Mouse (Mus musculus) heart, adult 2 months (tissue): ENCODE measurements around the gene Hoxa4. TPM values are rescaled to one million over a fixed set of nuclear protein-coding genes. Genes with fewer than 3 reads are reported as not detected.
A peak's percentile ranks its signal among the peaks of the same experiment; 100 is the strongest.

Experiments used
- DNase-seq, 2 experiments: peaks; one replicate each; pipeline ENCODE4 v3.0.0; 2021
- H3K27ac ChIP-seq: fragments of 200-600 bp; 2 replicates; pipeline ENCODE4 v1.8.1; 2022
- H3K27me3 ChIP-seq: fragments of 200-500 bp; 2 replicates; pipeline ENCODE4 v1.6.1; 2012; ENCODE audit warnings: mild to moderate bottlenecking, low read length, inconsistent platforms, mixed read lengths; ENCODE audit not compliant: control insufficient read depth, insufficient read depth
- H3K36me3 ChIP-seq: fragments of 200-500 bp; 2 replicates; pipeline ENCODE4 v1.6.1; 2012; ENCODE audit warnings: low read length, inconsistent platforms; ENCODE audit not compliant: control insufficient read depth, insufficient read depth
- H3K4me1 ChIP-seq: fragments of 200-500 bp; 2 replicates; pipeline ENCODE4 v1.6.1; 2011; ENCODE audit warnings: low read length; ENCODE audit not compliant: control insufficient read depth, insufficient read depth
- H3K4me3 ChIP-seq: fragments of 200-600 bp; 2 replicates; pipeline ENCODE4 v1.8.1; 2022
- H3K79me2 ChIP-seq: fragments of 200-500 bp; replicated peaks from 2 replicates; pipeline ENCODE4 v1.6.1; 2012; ENCODE audit warnings: mild to moderate bottlenecking, inconsistent platforms, low read length, moderate library complexity, mixed read lengths; ENCODE audit not compliant: control insufficient read depth, insufficient read depth
- H3K9ac ChIP-seq: fragments of 200-500 bp; 2 replicates; pipeline ENCODE4 v1.6.1; 2012; ENCODE audit warnings: low read depth, mild to moderate bottlenecking, control low read depth, inconsistent platforms, low read length, mixed read lengths
- CTCF ChIP-seq: fragments of 200-600 bp; IDR thresholded peaks from 2 replicates; pipeline ENCODE4 v1.8.1; 2022; ENCODE audit warnings: antibody characterized with exemption, mild to moderate bottlenecking, moderate library complexity
- EP300 ChIP-seq: fragments of 200-500 bp; IDR thresholded peaks from 2 replicates; pipeline ENCODE4 v1.6.1; 2011; ENCODE audit warnings: low read depth, low read length, control low read depth; ENCODE audit not compliant: insufficient read depth
- POLR2A ChIP-seq: fragments of 200-500 bp; IDR thresholded peaks from 2 replicates; pipeline ENCODE4 v1.6.1; 2011; ENCODE audit warnings: mild to moderate bottlenecking, low read depth, low read length, control low read depth; ENCODE audit not compliant: insufficient read depth
- WGBS: fragments of 180-500 bp; shearing (Covaris S2); methylation state at CpG from one replicate; pipeline ENCODE4 v1.1.7; 2018; 5-methylcytosine and 5-hydroxymethylcytosine counted together
- intact Hi-C: fragments of 180-260 bp; cut with DNase I; formaldehyde crosslinking; loops from one replicate; pipeline ENCODE4 v1.15.1; 2025
- long read RNA-seq: library from polyadenylated mRNA; stranded (forward); transcript quantifications from one replicate; pipeline ENCODE4 v2.0.0, GENCODE M21; 2021
- polyA plus RNA-seq: library from polyadenylated mRNA; depleted of rRNA; stranded (reverse); fragments of >200 nt; gene quantifications from 2 replicates; pipeline ENCODE4 v1.2.3, GENCODE M21; 2012; rRNA removed
- total RNA-seq, 2 experiments: library from RNA; stranded (reverse); gene quantifications; 2 replicates each; pipeline ENCODE4 v1.2.3; 2021

The Hoxa4 gene
- under 1 TPM; 0.14 to 0.34 TPM for total RNA-seq
- polyA plus RNA-seq: 0.76 and 0.84 TPM in 2 replicates
- long read RNA-seq, partial matches to known transcripts: 0 of 1 reads
- long read RNA-seq, other reads (novel, unspliced or antisense): 0 of 1 reads

DNA sequence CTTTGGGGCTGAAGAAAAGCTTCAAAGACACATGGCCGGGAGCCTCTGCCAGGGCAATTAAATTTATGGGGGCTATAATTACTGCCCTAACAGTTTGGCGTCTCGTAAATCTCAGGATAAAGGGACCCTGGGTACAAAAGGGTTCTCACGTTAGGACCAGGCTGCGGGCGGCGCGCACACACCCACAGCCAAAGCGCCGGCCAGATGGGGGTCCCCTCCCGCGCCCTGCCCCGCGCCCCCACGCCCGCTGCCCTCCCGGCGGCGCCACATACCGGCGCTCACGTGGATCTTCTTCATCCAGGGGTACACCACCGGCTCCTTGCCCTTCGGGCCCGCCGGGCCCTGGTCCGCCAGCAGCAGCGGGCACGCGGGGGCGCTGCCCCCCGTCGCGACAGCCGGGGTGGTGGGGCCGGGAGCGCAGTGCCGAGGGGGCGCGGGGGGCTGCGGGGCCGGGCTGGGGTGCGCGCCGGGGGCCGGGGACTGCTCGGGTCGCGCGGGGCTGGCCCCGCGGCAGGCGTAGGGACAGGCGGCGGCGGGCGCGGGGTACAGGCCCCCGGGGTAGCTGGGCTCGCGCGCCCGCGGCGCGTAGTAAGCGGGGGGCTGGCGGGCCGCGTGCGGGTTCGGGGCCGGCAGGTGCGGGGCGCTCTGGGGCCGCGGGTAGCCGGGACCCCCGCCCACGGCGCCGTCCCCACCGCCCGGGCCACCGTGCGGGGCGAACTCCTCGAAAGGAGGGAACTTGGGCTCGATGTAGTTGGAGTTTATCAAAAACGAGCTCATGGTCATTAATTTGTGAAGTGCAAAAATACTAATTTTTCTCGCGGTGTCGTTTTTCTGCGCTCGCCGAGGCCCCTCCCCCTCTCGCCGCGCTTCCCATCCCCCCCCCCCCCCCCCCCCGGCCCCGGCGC lies at the start of gene Hoxa4:
Hoxa4 (minus strand) TSS at position 848 of the 905 bp plus-strand sequence.
- Histone ChIP-seq H3K4me3 (peak within 1 kb of the TSS; percentile 55), H3K27ac (peak within 1 kb of the TSS; percentile 52), H3K4me1 (no peaks in the 10 kb centered on the region), H3K9ac (peak within 1 kb of the TSS; percentile 64), H3K79me2 (no peaks in the 10 kb centered on the region), H3K36me3 (no peaks in the 10 kb centered on the region), H3K27me3 (peaks cover 16% of the 10 kb centered on the region)
- intact Hi-C loops: loop anchor here (2.0 to 5.0 kb wide), 2 partner anchors 32 to 104 kb away; partner anchors contain the start of gene Hoxa1
- TF ChIP-seq CTCF: no peak
- TF ChIP-seq POLR2A: no peak
- TF ChIP-seq EP300: no peak
- 3% methylated on average over 95 of the region's 102 CpGs for WGBS
- DNase-seq: no peak

DNA sequence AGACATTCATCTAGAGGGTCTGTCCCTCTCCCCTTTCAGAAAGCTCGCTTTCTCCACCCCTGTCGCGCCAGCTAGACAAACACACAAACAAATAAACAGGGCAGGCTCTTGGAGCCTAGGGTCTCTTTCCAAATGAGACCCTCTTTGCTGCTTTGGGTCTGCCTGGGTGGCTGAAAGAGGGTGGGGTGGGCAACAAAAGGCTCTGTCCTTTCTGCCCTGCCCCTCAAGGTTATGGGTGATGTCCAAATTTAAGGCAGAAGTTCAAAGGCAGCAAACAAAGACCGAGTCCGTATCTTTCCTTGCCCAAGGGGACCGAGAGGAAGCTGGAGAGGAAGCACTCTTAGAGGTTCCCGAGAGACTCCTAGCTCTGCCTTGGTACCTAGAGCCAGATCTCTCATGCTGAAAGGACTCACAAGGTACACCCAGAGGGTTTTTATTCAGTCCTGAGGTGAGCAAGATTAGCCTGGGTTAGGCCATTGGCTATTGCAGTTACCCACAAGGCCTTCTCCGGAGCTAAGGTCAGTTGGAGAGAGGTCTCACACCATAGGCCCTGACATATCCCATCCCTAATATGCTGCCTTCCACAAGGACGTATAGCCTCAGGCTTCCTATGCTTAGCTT lies 49.6 kb upstream of the Hoxa4 start:
- intact Hi-C loops: no loop called here
- Histone ChIP-seq H3K4me1 (no peaks in the 10 kb centered on the region; the same call in 1 of the 2 replicates), H3K4me3 (no peak overlapping the region)

DNA sequence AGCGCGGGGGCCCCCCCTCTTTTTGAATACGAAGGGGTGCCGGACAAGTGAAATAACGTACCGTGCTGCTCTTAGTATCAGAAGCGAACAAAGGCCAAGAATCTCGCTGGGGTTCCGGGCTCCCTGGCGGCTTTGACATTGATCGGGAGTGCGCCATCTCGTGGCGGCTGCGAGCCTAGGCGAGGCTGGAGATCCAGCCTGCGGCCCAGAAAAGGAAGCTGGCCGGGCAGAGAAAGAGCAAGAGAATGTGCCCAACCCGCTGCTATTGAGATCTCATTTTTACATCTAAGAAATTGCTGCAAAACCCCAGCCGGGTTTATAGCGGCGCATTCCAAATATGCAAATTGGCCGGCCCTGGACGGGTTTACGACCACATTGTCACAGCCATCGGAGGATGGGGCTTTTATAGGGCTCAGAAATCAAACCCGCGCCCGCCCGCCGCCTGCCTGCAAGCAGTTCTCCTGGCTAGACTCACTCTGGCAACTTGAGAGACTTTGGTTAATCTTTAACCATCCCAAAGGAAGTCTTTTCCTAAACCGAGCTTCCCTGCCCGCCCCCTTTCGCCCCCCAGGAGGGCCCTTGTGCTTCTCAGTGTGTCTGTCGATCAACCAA lies 48.9 kb upstream of the Hoxa4 start, which contains the start of gene Hoxa10:
Hoxa10 (minus strand) TSS at position 466 of the 612 bp plus-strand sequence.
- H3K4me3 ChIP-seq: no peak within 1 kb of the TSS
- peak; percentile 82 for TF ChIP-seq CTCF
- no peak for TF ChIP-seq EP300
- H3K27me3 ChIP-seq: peaks cover 33% of the 10 kb centered on the region
- H3K9ac ChIP-seq: no peak within 1 kb of the TSS
- WGBS: 2% methylated on average over 35 of the region's 35 CpGs
- H3K4me1 ChIP-seq: no peaks in the 10 kb centered on the region; the same call in 1 of the 2 replicates
- H3K36me3 ChIP-seq: no peaks in the 10 kb centered on the region
- no peak within 1 kb of the TSS for H3K27ac ChIP-seq
- peak; percentile 74 to 80 for DNase-seq
- H3K79me2 ChIP-seq: no peaks in the 10 kb centered on the region
- intact Hi-C loops: no loop called here

More for the DNA sequence above, 49.6 kb upstream of the Hoxa4 start:
- Histone ChIP-seq H3K79me2 (no peaks in the 10 kb centered on the region), H3K36me3 (no peaks in the 10 kb centered on the region), H3K27ac (no peak overlapping the region), H3K9ac (no peak overlapping the region), H3K27me3 (peaks cover 32% of the 10 kb centered on the region)
- 7% methylated on average over 9 of the region's 9 CpGs for WGBS
- TF ChIP-seq CTCF (no peak), EP300 (no peak), POLR2A (no peak)
- DNase-seq: peak in 1 of 2 experiments; percentile 17

DNA sequence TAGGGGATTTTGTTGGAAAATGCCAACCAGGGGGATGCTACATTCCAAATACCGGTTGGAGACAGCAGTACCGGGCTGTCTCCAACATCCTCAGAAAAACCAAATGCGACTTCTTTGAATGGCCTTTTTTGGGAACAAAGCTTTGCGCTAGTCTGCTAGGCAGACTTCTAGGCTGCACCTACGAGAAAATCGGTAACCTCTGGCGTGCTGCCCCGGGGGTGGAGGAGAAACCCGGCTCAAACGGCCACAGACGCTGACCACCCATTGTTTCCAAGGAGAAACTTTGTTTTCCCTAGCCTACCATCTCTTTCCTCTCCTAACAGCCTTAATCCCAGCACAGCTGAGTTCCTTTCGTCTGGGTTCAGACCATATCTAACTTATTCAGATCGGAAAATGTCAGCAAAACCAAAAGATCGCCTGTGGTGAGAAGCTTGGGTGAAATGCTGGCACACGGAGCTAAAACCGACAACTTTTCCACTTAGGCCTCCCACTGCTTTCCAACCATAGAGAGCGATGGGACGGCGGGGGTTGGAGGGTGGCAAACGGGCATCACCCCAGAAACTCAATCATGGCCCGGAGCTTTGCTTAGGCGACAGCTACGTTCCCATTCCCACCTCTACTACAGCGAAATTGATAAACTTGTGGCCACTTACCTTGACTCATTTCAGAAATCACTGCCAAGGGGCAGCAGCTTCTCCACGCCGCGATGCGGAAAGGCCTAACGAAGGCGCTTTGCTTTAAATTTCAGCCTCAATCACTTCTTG lies 48.3 kb upstream of the Hoxa4 start:
- no peak overlapping the region for H3K9ac ChIP-seq
- H3K27me3 ChIP-seq: peaks cover 30% of the 10 kb centered on the region
- no peak overlapping the region for H3K4me3 ChIP-seq
- H3K79me2 ChIP-seq: no peaks in the 10 kb centered on the region
- no peak overlapping the region for H3K27ac ChIP-seq
- peak in 1 of 2 experiments; percentile 34 for DNase-seq
- no peaks in the 10 kb centered on the region; the same call in 1 of the 2 replicates for H3K4me1 ChIP-seq
- WGBS: 4% methylated on average over 30 of the region's 30 CpGs
- TF ChIP-seq CTCF: no peak
- no peak for TF ChIP-seq EP300
- TF ChIP-seq POLR2A: no peak
- intact Hi-C loops: no loop called here
- H3K36me3 ChIP-seq: no peaks in the 10 kb centered on the region

DNA sequence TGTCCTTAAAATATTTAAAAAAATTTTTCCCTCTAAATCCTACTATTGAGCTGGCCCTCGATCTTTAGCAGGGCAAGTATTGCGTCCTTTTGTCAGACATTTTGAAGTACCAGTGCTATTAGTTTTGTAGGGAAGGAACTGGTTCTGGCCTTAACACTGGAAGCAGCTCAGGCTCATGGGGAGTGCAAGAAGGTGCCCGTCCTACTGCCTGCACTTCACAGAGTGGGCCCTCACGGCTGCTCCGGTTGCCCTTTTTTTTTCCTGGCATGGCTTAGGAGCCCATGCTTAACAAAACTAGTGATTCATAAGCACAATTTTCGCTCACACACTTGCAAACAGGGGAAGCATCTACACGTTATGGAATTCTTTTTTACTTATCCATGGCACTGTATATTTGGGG lies 47.4 kb upstream of the Hoxa4 start:
- intact Hi-C loops: no loop called here
- Histone ChIP-seq H3K79me2 (no peaks in the 10 kb centered on the region), H3K4me3 (no peak overlapping the region), H3K27ac (no peak overlapping the region), H3K27me3 (peaks cover 36% of the 10 kb centered on the region), H3K9ac (no peak overlapping the region), H3K4me1 (no peaks in the 10 kb centered on the region; the same call in 1 of the 2 replicates), H3K36me3 (no peaks in the 10 kb centered on the region)
- no peak for TF ChIP-seq EP300
- TF ChIP-seq CTCF: no peak
- TF ChIP-seq POLR2A: no peak
- peak in 1 of 2 experiments; percentile 19 for DNase-seq
- WGBS: 15% methylated on average over 7 of the region's 7 CpGs
